Mouse (Mus musculus) heart, embryonic 14.5 days (tissue): Measurements from ENCODE around the gene Tspear. TPM values are rescaled to one million over a fixed set of nuclear protein-coding genes. Genes with fewer than 3 reads are reported as not detected.
"Not testable (repeated sequence)": the region's sequence is repeated elsewhere in the genome, so short reads cannot be mapped to it uniquely, and the experiment has no call there.

Experiments
- ATAC-seq: fragments of 200-750 bp; cut with Nextera tagmentation; 2 replicates; pipeline ENCODE4 v1.8.0; 2017; ENCODE audit warnings: low read depth, moderate TSS enrichment; ENCODE audit not compliant: insufficient number of reproducible peaks, insufficient read depth, low FRiP score
- H3K27ac ChIP-seq, 2 experiments: fragments of 200-500 bp in 1 of 2; fragments of 300-500 bp in 1 of 2; sonication (generic) in 1 of 2; replicated peaks in 1 of 2; 2 replicates each; pipeline ENCODE4 v1.5.1; 2012 to 2014; ENCODE audit warnings: low read depth in 2 of 2, low read length in 2 of 2, control low read depth in 1 of 2, mild to moderate bottlenecking in 1 of 2, mixed read lengths in 1 of 2; ENCODE audit not compliant: control insufficient read depth in 1 of 2, insufficient read depth in 1 of 2
- H3K27me3 ChIP-seq: fragments of 300-500 bp; sonication (generic); 2 replicates; pipeline ENCODE4 v1.6.1; 2014; ENCODE audit warnings: mild to moderate bottlenecking, low read length, control low read depth; ENCODE audit not compliant: control insufficient read depth, insufficient read depth
- H3K36me3 ChIP-seq: fragments of 300-500 bp; sonication (generic); 2 replicates; pipeline ENCODE4 v1.6.1; 2014; ENCODE audit warnings: mild to moderate bottlenecking, control low read depth, low read length, mixed read lengths; ENCODE audit not compliant: control insufficient read depth, insufficient read depth
- H3K4me1 ChIP-seq, 2 experiments: fragments of 200-500 bp in 1 of 2; fragments of 300-500 bp in 1 of 2; sonication (generic) in 1 of 2; 2 replicates each; pipeline ENCODE4 v1.6.1; 2012 to 2014; ENCODE audit warnings: low read length in 2 of 2, control low read depth in 1 of 2, mixed read lengths in 1 of 2; ENCODE audit not compliant: control insufficient read depth in 2 of 2, insufficient read depth in 2 of 2
- H3K4me2 ChIP-seq: fragments of 300-500 bp; sonication (generic); 2 replicates; pipeline ENCODE4 v1.6.1; 2014; ENCODE audit warnings: mild to moderate bottlenecking, low read length
- H3K4me3 ChIP-seq, 2 experiments: fragments of 200-500 bp in 1 of 2; fragments of 300-500 bp in 1 of 2; sonication (generic) in 1 of 2; 2 replicates each; pipeline ENCODE4 v1.5.1; 2012 to 2014; ENCODE audit warnings: low read length in 2 of 2, mild to moderate bottlenecking in 2 of 2, control low read depth in 1 of 2, low read depth in 1 of 2, moderate library complexity in 1 of 2; ENCODE audit not compliant: control insufficient read depth in 1 of 2, insufficient read depth in 1 of 2
- H3K9ac ChIP-seq: fragments of 300-500 bp; sonication (generic); 2 replicates; pipeline ENCODE4 v1.6.1; 2014; ENCODE audit warnings: mild to moderate bottlenecking, low read length
- H3K9me3 ChIP-seq: fragments of 300-500 bp; sonication (generic); 2 replicates; pipeline ENCODE4 v1.6.1; 2016; ENCODE audit warnings: low read length, control low read depth; ENCODE audit not compliant: control insufficient read depth
- WGBS: fragments of 180-500 bp; shearing (Covaris S2); extraction: QIAGEN DNeasy Blood & Tissue Kit; methylation state at CpG from one replicate; pipeline ENCODE4 v1.1.7; 2014; 5-methylcytosine and 5-hydroxymethylcytosine counted together
- polyA plus RNA-seq: library from polyadenylated mRNA; unstranded; fragments of >200 nt; fragmentation: Nextera tagmentation; extraction: Ambion mirVana; gene quantifications from 2 replicates; pipeline ENCODE4 v1.2.1, GENCODE M21; 2014

The Tspear gene
- polyA plus RNA-seq, 1 experiment from 2014 or later = 0.09 TPM

DNA sequence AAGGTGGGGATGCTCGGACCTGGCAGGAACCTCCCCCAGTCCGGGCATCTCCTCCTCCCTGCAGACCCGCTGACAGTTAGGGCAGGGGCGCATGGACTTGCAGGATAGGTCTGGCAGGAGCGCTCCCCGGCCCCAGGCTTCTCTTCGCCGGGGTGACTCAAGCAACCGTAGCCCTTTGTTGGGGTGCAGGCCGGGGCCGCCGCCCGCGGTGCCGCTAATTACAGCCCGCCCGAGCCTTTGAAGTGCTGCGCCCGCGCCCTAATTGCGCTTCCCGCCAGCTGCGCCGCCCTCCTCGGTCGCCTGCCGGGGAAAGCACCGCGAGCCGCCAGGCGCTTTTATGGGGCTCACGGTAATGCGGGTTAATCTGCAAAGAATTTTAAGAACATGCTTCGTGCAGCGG is 8.8 kb upstream of the Tspear start:
- peak overlapping the region; percentile 61 for H3K4me2 ChIP-seq
- H3K27me3 ChIP-seq = peaks cover 49% of the 10 kb centered on the region
- H3K4me3 ChIP-seq = peak overlapping the region; percentile 24 to 28; a peak in 3 of 4 replicates
- H3K9ac ChIP-seq = peak overlapping the region; percentile 34; the same call in 1 of the 2 replicates
- H3K27ac ChIP-seq = no peak overlapping the region
- WGBS = under 1% methylated on average over 35 of the region's 35 CpGs
- peaks cover 0 to 5% of the 10 kb centered on the region in 2 experiments; a peak in 2 of 4 replicates for H3K4me1 ChIP-seq
- ATAC-seq = no peak
- H3K9me3 ChIP-seq = no peaks in the 10 kb centered on the region
- no peaks in the 10 kb centered on the region for H3K36me3 ChIP-seq

DNA sequence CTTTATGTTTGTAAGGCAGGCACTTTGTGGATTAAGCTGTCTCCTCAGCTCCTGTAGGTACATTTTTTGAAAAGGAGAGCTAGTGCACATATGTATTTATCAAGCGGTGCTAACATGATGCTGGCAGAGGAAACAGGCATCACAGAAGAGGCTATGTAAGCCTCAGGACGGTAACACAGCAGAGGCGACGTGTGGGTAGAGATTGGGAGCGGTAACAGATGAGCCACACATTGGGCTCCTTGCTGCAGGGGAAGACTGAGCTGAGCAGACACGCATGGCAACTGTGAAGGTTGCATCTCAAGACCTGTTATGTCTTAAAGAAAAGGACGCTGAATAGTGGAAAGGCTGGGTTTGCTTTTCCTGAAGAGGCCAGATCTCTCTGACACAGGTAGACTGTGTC is 3.4 kb upstream of the Tspear start:
- Histone ChIP-seq H3K27ac (no peak overlapping the region), H3K4me3 (no peak overlapping the region), H3K9me3 (no peaks in the 10 kb centered on the region), H3K9ac (no peak overlapping the region), H3K36me3 (no peaks in the 10 kb centered on the region), H3K4me1 (peaks cover 4 to 8% of the 10 kb centered on the region in 2 experiments; a peak in 2 of 4 replicates), H3K4me2 (no peak overlapping the region), H3K27me3 (peaks cover 71% of the 10 kb centered on the region)
- 57% methylated on average over 7 of the region's 7 CpGs for WGBS
- no peak for ATAC-seq

DNA sequence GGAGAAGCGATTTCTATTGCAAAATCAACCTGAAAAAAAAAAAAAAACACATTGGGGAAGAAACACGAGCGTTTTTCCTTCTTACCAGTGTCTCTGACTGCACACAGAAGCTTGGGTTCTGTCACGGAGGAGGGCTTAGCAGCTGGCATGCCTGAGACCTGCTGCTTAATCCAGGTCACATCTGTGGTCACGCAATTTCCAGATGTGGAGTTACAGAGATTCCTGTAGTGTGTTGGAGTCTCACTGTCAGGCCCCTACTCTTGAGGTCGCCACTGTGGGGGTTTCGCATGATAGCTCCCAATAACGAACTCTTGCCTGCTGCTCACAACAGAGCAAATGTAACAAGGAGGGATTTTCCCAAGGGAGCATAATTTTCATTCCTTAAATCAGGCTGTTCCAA is 2.2 kb upstream of the Tspear start:
- H3K4me2 ChIP-seq = no peak overlapping the region
- 35% methylated on average over 8 of the region's 8 CpGs for WGBS
- peaks cover 72% of the 10 kb centered on the region for H3K27me3 ChIP-seq
- no peak for ATAC-seq
- H3K9ac ChIP-seq = no peak overlapping the region
- peaks cover 4 to 8% of the 10 kb centered on the region in 2 experiments; a peak in 2 of 4 replicates for H3K4me1 ChIP-seq
- H3K9me3 ChIP-seq = no peaks in the 10 kb centered on the region
- no peak overlapping the region for H3K4me3 ChIP-seq
- no peaks in the 10 kb centered on the region for H3K36me3 ChIP-seq
- H3K27ac ChIP-seq = no peak overlapping the region

DNA sequence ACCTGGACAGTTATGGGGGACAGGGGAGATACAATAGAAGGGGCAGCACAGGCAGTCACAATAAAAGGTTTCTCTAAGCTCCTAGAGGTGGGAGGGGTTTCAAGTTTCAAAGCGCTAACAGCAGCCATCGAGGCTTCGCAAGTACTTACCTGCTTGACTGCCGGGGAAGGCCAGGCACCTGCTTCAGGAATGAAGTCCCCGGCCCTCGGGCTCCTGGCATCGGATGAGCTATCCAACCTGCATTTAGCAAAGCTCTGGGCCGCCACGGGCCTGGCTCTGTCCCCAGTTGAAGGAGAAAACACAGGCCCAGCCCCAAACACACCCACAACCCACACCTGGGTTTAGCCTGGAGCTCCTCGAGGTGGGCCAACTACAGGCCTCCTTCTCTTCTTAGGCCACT is 652 bp downstream of the Tspear start:
- H3K9ac ChIP-seq = no peak overlapping the region
- H3K9me3 ChIP-seq = no peaks in the 10 kb centered on the region
- H3K4me3 ChIP-seq = no peak overlapping the region
- H3K27me3 ChIP-seq = peaks cover 68% of the 10 kb centered on the region
- H3K36me3 ChIP-seq = no peaks in the 10 kb centered on the region
- no peak overlapping the region for H3K4me2 ChIP-seq
- ATAC-seq = no peak
- peaks cover 4 to 8% of the 10 kb centered on the region in 2 experiments; a peak in 2 of 4 replicates for H3K4me1 ChIP-seq
- H3K27ac ChIP-seq = no peak overlapping the region
- 29% methylated on average over 10 of the region's 10 CpGs for WGBS

DNA sequence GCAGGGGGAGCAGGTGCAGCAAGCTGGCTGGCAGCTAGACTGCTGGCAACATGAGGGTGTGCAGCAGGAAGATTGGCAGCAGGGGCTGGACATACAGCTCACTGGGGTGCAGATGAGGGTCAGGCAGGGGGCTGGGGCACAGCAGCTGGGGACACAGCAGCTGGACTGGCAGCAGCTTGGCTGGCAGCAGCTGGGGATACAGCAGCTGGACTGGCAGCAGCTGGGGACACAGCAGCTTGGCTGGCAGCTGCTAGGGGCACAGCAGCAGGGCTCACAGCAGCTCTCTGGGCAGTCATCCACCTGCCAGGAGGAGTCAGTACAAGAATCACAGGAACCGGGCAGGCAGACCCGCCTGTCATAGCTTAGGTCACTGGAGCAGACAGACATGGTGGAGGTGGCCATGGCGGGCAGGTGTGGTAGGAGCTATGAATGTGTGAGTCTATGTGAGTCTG is 4.0 kb downstream of the Tspear start, which contains the start of gene Gm19402:
Gene Gm19402 (minus strand): TSS at position 402 of the 452 bp plus-strand sequence.
- not testable (repeated sequence) for H3K4me1 ChIP-seq, H3K9ac ChIP-seq, ATAC-seq, H3K4me3 ChIP-seq, H3K4me2 ChIP-seq, H3K36me3 ChIP-seq, H3K9me3 ChIP-seq, H3K27ac ChIP-seq
- WGBS = 73% methylated on average over 3 of the region's 3 CpGs
- peaks cover 44% of the 10 kb centered on the region for H3K27me3 ChIP-seq

DNA sequence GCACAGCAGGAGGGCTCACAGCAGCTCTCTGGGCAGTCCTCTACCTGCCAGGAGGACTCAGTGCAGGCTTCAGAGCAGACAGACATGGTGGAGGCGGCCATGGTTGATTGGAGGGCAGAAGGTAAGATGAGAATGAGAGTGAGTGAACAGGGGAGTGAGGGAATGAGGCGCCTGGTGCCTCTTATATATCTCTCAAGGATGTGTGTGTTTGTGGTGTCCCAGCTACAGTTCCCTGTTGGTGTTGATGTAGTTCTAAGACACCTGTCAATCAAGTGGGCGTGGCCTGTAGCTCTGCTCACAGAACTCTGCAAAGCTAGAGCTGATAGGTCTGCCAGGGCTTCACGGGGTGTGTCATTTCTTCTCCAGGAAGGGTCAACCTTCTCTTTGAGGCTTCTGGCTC is 10.8 kb downstream of the Tspear start, which contains the start of gene Gm9508:
Gene Gm9508 (minus strand): TSS at position 101 of the 400 bp plus-strand sequence.
- H3K27ac ChIP-seq = no peak within 1 kb of the TSS
- no peaks in the 10 kb centered on the region for H3K4me1 ChIP-seq
- 0 out of 2 replicates have a peak, but pooled peaks cover 4% of the 10 kb centered on the region for H3K27me3 ChIP-seq
- H3K9ac ChIP-seq = no peak within 1 kb of the TSS
- peaks cover 7% of the 10 kb centered on the region; the same call in 1 of the 2 replicates for H3K9me3 ChIP-seq
- ATAC-seq = no peak
- H3K4me3 ChIP-seq = no peak within 1 kb of the TSS
- WGBS = 30% methylated on average over 4 of the region's 4 CpGs
- no peak within 1 kb of the TSS for H3K4me2 ChIP-seq
- no peaks in the 10 kb centered on the region for H3K36me3 ChIP-seq

DNA sequence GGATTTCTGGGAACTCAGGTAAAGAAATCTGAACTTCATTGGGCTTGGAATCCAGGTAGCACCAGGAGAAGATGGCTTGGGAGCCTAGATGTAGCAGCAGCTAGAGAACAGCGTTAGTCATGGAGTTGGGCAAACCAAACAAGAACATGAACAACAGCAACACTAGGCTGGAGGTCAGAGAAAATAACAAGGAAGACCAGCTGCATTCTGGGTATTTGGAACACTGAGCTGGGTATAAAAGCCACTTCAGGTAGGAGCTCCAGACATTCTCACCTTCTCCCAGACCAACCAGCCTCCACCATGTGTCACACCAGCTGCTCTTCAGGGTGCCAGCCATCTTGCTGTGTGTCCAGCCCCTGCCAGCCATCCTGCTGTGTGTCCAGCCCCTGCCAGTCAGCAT is 20.0 kb downstream of the Tspear start, which contains the start of gene Gm10272:
Gene Gm10272 (plus strand): TSS at position 301 of the 400 bp plus-strand sequence.
- H3K27me3 ChIP-seq = no peaks in the 10 kb centered on the region
- H3K4me1 ChIP-seq = no peaks in the 10 kb centered on the region
- no peak for ATAC-seq
- H3K9me3 ChIP-seq = peaks cover 4% of the 10 kb centered on the region; the same call in 1 of the 2 replicates
- H3K9ac ChIP-seq = no peak within 1 kb of the TSS
- no peaks in the 10 kb centered on the region for H3K36me3 ChIP-seq
- no peak within 1 kb of the TSS for H3K4me3 ChIP-seq
- WGBS = 86% methylated on average over 1 of the region's 1 CpGs
- H3K4me2 ChIP-seq = no peak within 1 kb of the TSS
- H3K27ac ChIP-seq = no peak within 1 kb of the TSS

DNA sequence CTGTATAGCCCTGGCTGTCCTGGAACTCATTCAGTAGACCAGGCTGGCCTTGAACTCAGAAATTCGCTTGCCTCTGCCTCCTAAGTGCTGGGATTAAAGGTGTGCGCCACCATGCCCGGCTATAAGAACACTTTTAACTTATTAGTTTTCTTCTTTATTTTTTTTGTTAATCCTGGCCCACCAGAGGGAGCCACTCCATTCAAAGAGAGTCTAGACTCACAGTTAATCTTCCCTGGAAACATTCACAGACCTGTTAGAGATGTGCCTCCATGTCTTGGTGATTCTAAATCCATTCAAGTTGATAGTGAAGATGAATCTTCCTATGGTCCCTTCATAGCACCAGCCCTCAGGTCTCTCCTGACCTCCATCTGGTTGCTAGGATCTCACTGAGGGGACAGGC is 23.5 kb downstream of the Tspear start:
- H3K9me3 ChIP-seq = peaks cover 3% of the 10 kb centered on the region; the same call in 1 of the 2 replicates
- H3K36me3 ChIP-seq = no peaks in the 10 kb centered on the region
- H3K27ac ChIP-seq = no peak overlapping the region
- no peak for ATAC-seq
- H3K4me1 ChIP-seq = no peaks in the 10 kb centered on the region
- WGBS = 70% methylated on average over 3 of the region's 3 CpGs
- H3K9ac ChIP-seq = no peak overlapping the region
- no peak overlapping the region for H3K4me2 ChIP-seq
- no peaks in the 10 kb centered on the region for H3K27me3 ChIP-seq
- no peak overlapping the region for H3K4me3 ChIP-seq
